Mouse (Mus musculus) hindbrain, embryonic 16.5 days (tissue): ENCODE measurements around the gene Figla. TPM values are rescaled to one million over a fixed set of nuclear protein-coding genes. Genes with fewer than 3 reads are reported as not detected.
"Not testable (repeated sequence)": the region's sequence is repeated elsewhere in the genome, so short reads cannot be mapped to it uniquely, and the experiment has no call there.

Source experiments
- ATAC-seq: fragments of 200-750 bp; cut with Nextera tagmentation; 2 replicates; pipeline ENCODE4 v1.8.0; 2017; ENCODE audit warnings: moderate TSS enrichment, moderate library complexity
- H3K27ac ChIP-seq: fragments of 300-500 bp; sonication (generic); 2 replicates; pipeline ENCODE4 v1.5.1; 2014; ENCODE audit warnings: low read depth, mild to moderate bottlenecking, control low read depth, low read length, moderate library complexity
- H3K27me3 ChIP-seq: fragments of 300-500 bp; sonication (generic); replicated peaks from 2 replicates; pipeline ENCODE4 v1.6.1; 2014; ENCODE audit warnings: low read length; ENCODE audit not compliant: control insufficient read depth, insufficient read depth
- H3K36me3 ChIP-seq: fragments of 300-500 bp; sonication (generic); 2 replicates; pipeline ENCODE4 v1.6.1; 2014; ENCODE audit warnings: mild to moderate bottlenecking, low read length, moderate library complexity, mixed read lengths; ENCODE audit not compliant: control insufficient read depth, insufficient read depth
- H3K4me1 ChIP-seq: fragments of 300-500 bp; sonication (generic); 2 replicates; pipeline ENCODE4 v1.6.1; 2014; ENCODE audit warnings: low read depth, low read length; ENCODE audit not compliant: control insufficient read depth, insufficient read depth
- H3K4me2 ChIP-seq: fragments of 300-500 bp; sonication (generic); 2 replicates; pipeline ENCODE4 v1.6.1; 2014; ENCODE audit warnings: mild to moderate bottlenecking, low read length, control low read depth, moderate library complexity
- H3K4me3 ChIP-seq: fragments of 300-500 bp; sonication (generic); 2 replicates; pipeline ENCODE4 v1.5.1; 2014; ENCODE audit warnings: mild to moderate bottlenecking, low read length, control low read depth, moderate library complexity
- H3K9ac ChIP-seq: fragments of 300-500 bp; sonication (generic); 2 replicates; pipeline ENCODE4 v1.6.1; 2014; ENCODE audit warnings: low read depth, mild to moderate bottlenecking, control low read depth, low read length, moderate library complexity
- H3K9me3 ChIP-seq: fragments of 300-500 bp; sonication (generic); 2 replicates; pipeline ENCODE4 v1.6.1; 2014; ENCODE audit warnings: mild to moderate bottlenecking, low read length, moderate library complexity; ENCODE audit not compliant: control insufficient read depth
- WGBS: fragments of 180-500 bp; shearing (Covaris S2); extraction: QIAGEN DNeasy Blood & Tissue Kit; methylation state at CpG from one replicate; pipeline ENCODE4 v1.1.7; 2014; 5-methylcytosine and 5-hydroxymethylcytosine counted together
- polyA plus RNA-seq: library from polyadenylated mRNA; unstranded; fragments of >200 nt; fragmentation: Nextera tagmentation; extraction: Ambion mirVana; gene quantifications from 2 replicates; pipeline ENCODE4 v1.2.1, GENCODE M21; 2015

Gene Figla
- polyA plus RNA-seq = not detected in 2 replicates

DNA sequence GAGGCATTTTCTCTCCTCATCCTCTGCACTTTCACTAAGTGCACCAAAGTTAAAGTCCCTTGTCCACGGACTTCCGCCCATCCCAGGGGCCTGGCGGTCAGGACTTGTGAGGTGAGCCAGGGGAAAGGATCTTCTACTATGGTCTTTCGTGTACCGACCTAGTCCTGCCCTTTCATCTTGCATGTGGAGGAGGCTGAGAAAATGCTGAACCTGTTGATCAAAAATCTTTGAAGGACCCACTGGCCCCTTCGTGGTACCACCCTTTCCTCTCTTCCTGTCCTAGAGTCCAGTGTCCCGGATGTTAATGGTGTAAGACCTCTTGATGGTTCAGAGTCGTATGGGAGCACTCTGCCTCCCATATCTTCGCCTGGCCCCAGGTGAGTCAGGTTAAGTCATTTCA lies at the start of gene Figla:
Gene Figla (plus strand): TSS at position 301 of the 400 bp plus-strand sequence.
- H3K9me3 ChIP-seq = no peaks in the 10 kb centered on the region
- H3K4me2 ChIP-seq = no peak within 1 kb of the TSS
- 87% methylated on average over 9 of the region's 9 CpGs for WGBS
- H3K4me1 ChIP-seq = no peaks in the 10 kb centered on the region
- no peak within 1 kb of the TSS for H3K9ac ChIP-seq
- H3K27ac ChIP-seq = no peak within 1 kb of the TSS
- no peaks in the 10 kb centered on the region for H3K27me3 ChIP-seq
- no peaks in the 10 kb centered on the region for H3K36me3 ChIP-seq
- ATAC-seq = no peak
- H3K4me3 ChIP-seq = no peak within 1 kb of the TSS

- no peak overlapping the region for H3K27ac ChIP-seq
- 85% methylated on average over 4 of the region's 4 CpGs for WGBS
- no peaks in the 10 kb centered on the region for H3K27me3 ChIP-seq
- H3K4me1 ChIP-seq = no peaks in the 10 kb centered on the region
- no peak overlapping the region for H3K4me2 ChIP-seq
- ATAC-seq = no peak
- no peaks in the 10 kb centered on the region for H3K9me3 ChIP-seq
- H3K36me3 ChIP-seq = no peaks in the 10 kb centered on the region
- H3K9ac ChIP-seq = no peak overlapping the region
- H3K4me3 ChIP-seq = no peak overlapping the region
These were observed 49.3 kb upstream of the Figla start for GRCm38 (mm10) chr6:85966686-85967085.

- no peak overlapping the region for H3K4me3 ChIP-seq
- no peaks in the 10 kb centered on the region for H3K36me3 ChIP-seq
- H3K4me2 ChIP-seq = no peak overlapping the region
- no peak overlapping the region for H3K27ac ChIP-seq
- ATAC-seq = no peak
- H3K27me3 ChIP-seq = no peaks in the 10 kb centered on the region
- no peaks in the 10 kb centered on the region for H3K9me3 ChIP-seq
- 78% methylated on average over 2 of the region's 2 CpGs for WGBS
- H3K4me1 ChIP-seq = no peaks in the 10 kb centered on the region
- no peak overlapping the region for H3K9ac ChIP-seq
These were observed 46.1 kb upstream of the Figla start for GRCm38 (mm10) chr6:85969889-85970288.

- H3K9me3 ChIP-seq = no peaks in the 10 kb centered on the region
- no peak overlapping the region for H3K4me2 ChIP-seq
- no peaks in the 10 kb centered on the region for H3K27me3 ChIP-seq
- no peak overlapping the region for H3K9ac ChIP-seq
- H3K4me1 ChIP-seq = no peaks in the 10 kb centered on the region
- no peak overlapping the region for H3K4me3 ChIP-seq
- no peaks in the 10 kb centered on the region for H3K36me3 ChIP-seq
- ATAC-seq = no peak
- WGBS = 78% methylated on average over 3 of the region's 3 CpGs
- no peak overlapping the region for H3K27ac ChIP-seq
These were observed 43.3 kb upstream of the Figla start for GRCm38 (mm10) chr6:85972699-85973098.

DNA sequence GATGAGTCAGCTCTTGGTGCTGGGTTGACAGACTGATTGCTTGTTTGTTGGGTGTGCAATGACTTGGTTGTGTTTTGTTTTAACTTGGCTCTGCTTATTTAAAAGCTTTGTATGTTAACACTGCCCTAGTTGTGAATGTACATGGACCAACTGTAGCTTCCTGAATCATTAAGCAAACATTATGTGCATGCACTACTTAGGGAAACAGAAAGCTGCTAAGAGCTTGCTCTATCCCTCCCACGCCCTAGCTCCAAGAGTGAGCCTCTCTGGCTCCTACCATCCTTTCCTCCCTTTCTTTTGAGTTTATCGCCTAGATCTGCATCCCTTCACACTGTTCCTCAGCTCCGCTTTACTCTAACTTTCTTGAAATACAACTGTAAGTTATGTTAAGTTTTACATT lies 42.6 kb upstream of the Figla start:
- Histone ChIP-seq H3K9ac (no peak overlapping the region), H3K27me3 (no peaks in the 10 kb centered on the region), H3K4me3 (no peak overlapping the region), H3K4me2 (no peak overlapping the region), H3K36me3 (no peaks in the 10 kb centered on the region), H3K27ac (no peak overlapping the region), H3K9me3 (no peaks in the 10 kb centered on the region), H3K4me1 (no peaks in the 10 kb centered on the region)
- ATAC-seq = no peak
- 90% methylated on average over 3 of the region's 3 CpGs for WGBS

DNA sequence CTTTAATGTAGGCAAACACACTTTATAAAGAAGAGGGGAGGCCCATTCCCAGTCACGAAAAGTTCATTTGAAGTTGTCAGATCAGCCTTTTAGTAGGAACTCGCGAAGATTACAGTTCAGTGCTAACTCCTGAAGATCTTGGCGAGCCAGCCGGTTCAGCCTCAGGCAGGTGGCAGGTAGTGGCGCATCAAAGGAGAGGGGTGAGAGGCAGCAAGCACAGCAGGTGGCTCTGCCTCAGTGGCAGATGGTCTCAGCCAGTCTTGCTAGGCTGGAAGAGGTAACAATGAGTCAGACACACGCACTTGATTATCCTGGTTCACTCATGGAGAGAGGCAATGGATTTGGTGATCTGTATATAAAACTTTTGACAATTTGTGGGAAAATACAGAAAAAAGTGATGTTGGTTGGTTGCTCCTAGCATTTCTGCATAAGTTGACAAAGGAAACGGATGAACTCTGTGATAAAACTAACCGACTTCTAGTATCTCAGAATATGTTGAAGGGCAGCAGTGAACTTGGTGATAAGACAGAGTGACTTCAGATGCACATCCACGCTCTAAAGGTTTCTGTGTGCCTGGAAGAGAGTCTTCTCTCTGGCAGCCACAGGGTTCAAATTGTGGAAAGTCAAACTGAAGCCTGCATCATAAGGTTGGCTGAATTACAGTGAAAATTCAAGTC lies 40.9 kb upstream of the Figla start:
- Histone ChIP-seq H3K4me2 (no peak overlapping the region), H3K9me3 (no peaks in the 10 kb centered on the region), H3K9ac (no peak overlapping the region), H3K4me1 (no peaks in the 10 kb centered on the region), H3K27me3 (no peaks in the 10 kb centered on the region), H3K4me3 (no peak overlapping the region), H3K36me3 (no peaks in the 10 kb centered on the region), H3K27ac (no peak overlapping the region)
- ATAC-seq = no peak
- 67% methylated on average over 10 of the region's 10 CpGs for WGBS

DNA sequence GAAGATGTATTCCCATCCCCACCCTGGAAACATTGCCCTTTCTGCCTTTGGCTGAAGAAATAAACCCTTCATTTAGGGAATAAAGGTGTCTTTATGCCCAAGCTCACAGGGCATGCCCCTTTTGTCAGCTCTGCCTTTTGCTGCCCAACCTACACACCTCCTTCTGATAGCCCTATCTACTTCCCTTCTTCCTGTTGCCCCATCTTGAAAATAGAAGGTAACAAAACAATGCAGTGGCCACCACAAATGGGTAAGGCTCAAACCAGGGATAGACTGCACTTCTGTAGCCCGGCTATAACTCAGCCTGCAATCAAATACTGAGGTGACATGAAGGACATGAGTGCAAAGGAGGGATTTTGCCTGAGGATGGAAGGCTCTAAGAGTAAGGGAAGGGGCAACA lies 40.2 kb upstream of the Figla start:
- Histone ChIP-seq H3K36me3 (no peaks in the 10 kb centered on the region), H3K4me3 (no peak overlapping the region)
- WGBS = 89% methylated on average over 1 of the region's 1 CpGs

DNA sequence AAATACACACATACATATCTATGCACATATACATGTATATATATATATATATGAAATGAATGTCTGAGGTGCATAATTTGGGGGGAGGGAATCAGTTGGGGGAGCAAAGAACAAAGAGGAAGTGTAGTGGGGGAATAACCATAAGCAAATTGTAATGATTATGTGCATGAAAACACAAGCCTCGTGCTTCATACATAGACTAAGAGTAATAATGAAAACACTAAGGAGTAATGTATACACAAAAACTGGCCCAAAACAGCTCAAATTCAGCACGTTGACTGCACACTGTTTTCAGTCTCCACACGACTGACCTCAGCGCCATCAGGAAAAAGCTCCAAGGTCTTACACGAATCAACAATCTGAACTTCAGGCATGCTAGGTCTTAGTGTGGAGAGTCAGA lies 39.7 kb upstream of the Figla start:
- Histone ChIP-seq H3K27me3 (no peaks in the 10 kb centered on the region), H3K36me3 (no peaks in the 10 kb centered on the region), H3K4me3 (no peak overlapping the region), H3K9me3 (no peaks in the 10 kb centered on the region), H3K4me2 (no peak overlapping the region), H3K27ac (no peak overlapping the region), H3K4me1 (no peaks in the 10 kb centered on the region), H3K9ac (no peak overlapping the region)
- no peak for ATAC-seq
- 91% methylated on average over 5 of the region's 5 CpGs for WGBS

More for the DNA sequence above, 40.2 kb upstream of the Figla start:
- Histone ChIP-seq H3K9ac (no peak overlapping the region), H3K27me3 (no peaks in the 10 kb centered on the region), H3K9me3 (no peaks in the 10 kb centered on the region), H3K4me1 (no peaks in the 10 kb centered on the region), H3K27ac (no peak overlapping the region), H3K4me2 (no peak overlapping the region)
- ATAC-seq = no peak

GRCm38 (mm10) chr6:85978736-85979135 lies 37.2 kb upstream of the Figla start:
- H3K4me3 ChIP-seq, H3K9ac ChIP-seq, ATAC-seq, H3K27me3 ChIP-seq, H3K36me3 ChIP-seq, H3K9me3 ChIP-seq, H3K4me2 ChIP-seq, H3K27ac ChIP-seq, H3K4me1 ChIP-seq: not testable (repeated sequence)
- WGBS = 85% methylated on average over 4 of the region's 4 CpGs
